Mouse (Mus musculus) embryonic stem cell, embryonic (primary cell): ENCODE data around the gene Mmp15.

Source experiments
- CTCF ChIA-PET, 4 experiments: fragments of 300-600 bp in 2 of 4; fragments of 350-600 bp in 2 of 4; sonication (Branson Sonifier 250); formaldehyde crosslinking; loops; one replicate each; lab custom pipeline; 2022; ENCODE audit warnings: inconsistent platforms in 2 of 4; lab: Charles Lee
- POLR2A ChIA-PET, 4 experiments: fragments of 300-600 bp in 2 of 4; fragments of 350-600 bp in 2 of 4; sonication (Branson Sonifier 250); formaldehyde crosslinking; loops; one replicate each; lab custom pipeline; 2022; ENCODE audit warnings: antibody characterized with exemption in 4 of 4, inconsistent platforms in 1 of 4; lab: Charles Lee

The Mmp15 gene

GRCm38 (mm10) chr8:95352151-95352870 lies at the start of gene Mmp15:
Gene Mmp15 (plus strand): TSS chr8:95352268.
- ChIA-PET POLR2A (interaction anchor here (0.5 to 4.1 kb wide), 46 partner anchors 8 to 351 kb away, joined by 3 to 46 read pairs (median 4); partner anchors contain the start of genes Usb1 (in 3 of the 4), Zfp319 (in 3 of the 4), Ccdc113 (in 2 of the 4) and Cfap20 (in 1 of the 4)), CTCF (interaction anchor here (0.6 to 2.5 kb wide), 26 partner anchors 9 to 472 kb away, joined by 3 to 12 read pairs (median 4); partner anchors contain the start of genes Usb1 (in 3 of the 4) and Zfp319 (in 3 of the 4))

GRCm38 (mm10) chr8:95302410-95302809 lies 49.7 kb upstream of the Mmp15 start:
- CTCF ChIA-PET, result interaction anchor here (0.6 to 2.4 kb wide), 13 partner anchors 21 to 1135 kb away, joined by 3 to 10 read pairs (median 4); partner anchors contain the start of gene Usb1 (in 1 of the 4)

GRCm38 (mm10) chr8:95305526-95305925 lies 46.5 kb upstream of the Mmp15 start:
- CTCF ChIA-PET, result interaction anchor here (0.7 to 1.1 kb wide), 4 partner anchors 32 to 242 kb away, joined by 3 to 13 read pairs (median 3); no protein-coding TSS in a partner anchor
- POLR2A ChIA-PET, result interaction anchor here in 2 of 4 experiments (0.6 to 1.6 kb wide), 4 partner anchors 21 to 244 kb away, joined by 3 to 5 read pairs (median 4); no protein-coding TSS in a partner anchor

More at GRCm38 (mm10) chr8:95302410-95302809, 49.7 kb upstream of the Mmp15 start:
- POLR2A ChIA-PET, result interaction anchor here in 2 of 4 experiments (0.5 to 0.7 kb wide), 3 partner anchors 10 to 146 kb away, joined by 3 to 4 read pairs (median 3); no protein-coding TSS in a partner anchor

- ChIA-PET POLR2A (interaction anchor here in 1 of 4 experiments (1.6 kb wide), 1 partner anchor 20 kb away, joined by 3 read pairs; no protein-coding TSS in a partner anchor), CTCF (interaction anchor here in 1 of 4 experiments (1.1 kb wide), 1 partner anchor 33 kb away, joined by 13 read pairs; no protein-coding TSS in a partner anchor)
Observed at GRCm38 (mm10) chr8:95306431-95306830, 45.6 kb upstream of the Mmp15 start, which contains the start of gene Cngb1. Gene Cngb1 (minus strand): TSS chr8:95306585.

GRCm38 (mm10) chr8:95310342-95310970 lies 41.6 kb upstream of the Mmp15 start, which contains the start of gene Tepp:
Gene Tepp (plus strand): TSS chr8:95310566.
- ChIA-PET CTCF (interaction anchor here in 3 of 4 experiments (0.6 to 1.7 kb wide), 7 partner anchors 21 to 361 kb away, joined by 3 to 8 read pairs (median 3); partner anchors contain the start of genes Usb1 (in 3 of the 3) and Zfp319 (in 3 of the 3)), POLR2A (interaction anchor here in 2 of 4 experiments (0.5 to 1.4 kb wide), 3 partner anchors 17 to 1001 kb away, joined by 3 to 4 read pairs (median 3); partner anchors contain the start of genes Usb1 (in 1 of the 2) and Zfp319 (in 1 of the 2))

GRCm38 (mm10) chr8:95312836-95313235 lies 39.2 kb upstream of the Mmp15 start:
- ChIA-PET POLR2A (interaction anchor here in 3 of 4 experiments (0.6 to 3.1 kb wide), 7 partner anchors 8 to 537 kb away, joined by 3 to 16 read pairs (median 5); partner anchors contain the start of genes Usb1 (in 2 of the 3) and Zfp319 (in 2 of the 3)), CTCF (interaction anchor here (0.6 to 1.9 kb wide), 18 partner anchors 9 to 123 kb away, joined by 3 to 11 read pairs (median 4); partner anchors contain the start of genes Usb1 (in 2 of the 4), Kifc3 (in 1 of the 4) and Zfp319 (in 1 of the 4))

DNA sequence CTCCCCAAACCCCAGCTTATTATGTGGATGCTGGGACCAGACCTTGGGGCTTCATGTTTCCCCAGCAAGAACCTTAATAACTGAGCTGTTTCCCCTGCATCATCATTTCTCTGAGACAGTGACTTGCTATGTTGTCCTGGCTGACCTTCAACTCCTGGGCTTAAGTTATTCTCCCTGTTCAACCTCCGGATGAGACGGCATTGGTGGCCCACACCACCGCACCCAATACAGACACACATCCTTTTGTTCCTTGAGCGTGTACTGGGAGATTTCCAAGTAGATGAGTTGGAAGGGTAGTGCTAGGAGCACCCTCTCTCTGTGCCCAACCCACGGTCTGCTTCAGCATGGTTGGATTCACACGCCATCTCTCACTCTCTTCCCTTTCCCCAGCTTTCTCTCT lies 38.2 kb upstream of the Mmp15 start:
- POLR2A ChIA-PET, result interaction anchor here in 3 of 4 experiments (0.5 to 3.1 kb wide), 8 partner anchors 11 to 459 kb away, joined by 3 to 16 read pairs (median 4); partner anchors contain the start of genes Usb1 (in 2 of the 3) and Zfp319 (in 2 of the 3)
- CTCF ChIA-PET, result interaction anchor here in 2 of 4 experiments (0.6 to 1.9 kb wide), 5 partner anchors 19 to 312 kb away, joined by 3 to 11 read pairs (median 4); partner anchors contain the start of genes Usb1 (in 1 of the 2) and Zfp319 (in 1 of the 2)

- CTCF ChIA-PET, result interaction anchor here in 2 of 4 experiments (1.1 to 1.9 kb wide), 2 partner anchors 17 to 79 kb away, joined by 4 read pairs; partner anchors contain the start of genes Usb1 (in 1 of the 2) and Zfp319 (in 1 of the 2)
- POLR2A ChIA-PET, result interaction anchor here in 1 of 4 experiments (1.0 to 1.1 kb wide), 2 partner anchors 165 to 588 kb away, joined by 3 read pairs; no protein-coding TSS in a partner anchor
Observed at GRCm38 (mm10) chr8:95314707-95315106, 37.4 kb upstream of the Mmp15 start.

GRCm38 (mm10) chr8:95315350-95315749 lies 36.7 kb upstream of the Mmp15 start:
- POLR2A ChIA-PET, result interaction anchor here in 2 of 4 experiments (0.5 to 1.1 kb wide), 2 partner anchors 17 to 587 kb away, joined by 3 read pairs; partner anchors contain the start of genes Usb1 (in 1 of the 2) and Zfp319 (in 1 of the 2)
- CTCF ChIA-PET, result interaction anchor here in 2 of 4 experiments (0.9 to 1.1 kb wide), 2 partner anchors 16 to 17 kb away, joined by 3 to 4 read pairs; partner anchors contain the start of genes Usb1 (in 2 of the 2) and Zfp319 (in 2 of the 2)

GRCm38 (mm10) chr8:95320224-95321139 lies 31.6 kb upstream of the Mmp15 start:
- CTCF ChIA-PET, result interaction anchor here (0.5 to 3.8 kb wide), 14 partner anchors 8 to 405 kb away, joined by 3 to 17 read pairs (median 3); partner anchors contain the start of genes Usb1 (in 2 of the 4) and Zfp319 (in 2 of the 4)
- POLR2A ChIA-PET, result interaction anchor here in 3 of 4 experiments (0.6 to 4.4 kb wide), 9 partner anchors 8 to 225 kb away, joined by 3 to 35 read pairs (median 3); partner anchors contain the start of genes Usb1 (in 3 of the 3) and Zfp319 (in 2 of the 3)

DNA sequence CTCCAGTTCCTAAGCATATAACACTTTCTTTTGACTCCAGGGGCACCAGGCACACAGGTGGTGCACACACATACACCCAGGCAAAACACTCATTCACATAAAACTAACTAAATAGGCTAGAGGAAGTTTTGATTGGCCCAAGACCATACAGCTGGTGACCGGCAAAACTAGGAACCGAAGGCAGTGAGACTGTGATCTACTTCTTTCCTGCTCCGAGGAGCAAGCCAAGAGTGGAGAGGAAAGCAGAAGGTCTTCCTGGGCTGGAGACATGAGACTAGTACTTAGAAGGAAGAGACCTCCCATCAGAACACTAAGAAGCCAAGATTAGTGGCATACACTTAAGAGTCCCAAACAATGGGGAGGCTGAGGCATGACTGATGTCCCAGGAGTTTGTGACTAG lies 28.9 kb upstream of the Mmp15 start:
- CTCF ChIA-PET, result interaction anchor here in 1 of 4 experiments (3.8 kb wide), 1 partner anchor 8 kb away, joined by 14 read pairs; the partner anchor contains the start of genes Usb1 and Zfp319
- POLR2A ChIA-PET, result interaction anchor here in 2 of 4 experiments (1.4 to 1.8 kb wide), 2 partner anchors 8 to 9 kb away, joined by 5 read pairs; partner anchors contain the start of genes Usb1 (in 2 of the 2) and Zfp319 (in 1 of the 2)

DNA sequence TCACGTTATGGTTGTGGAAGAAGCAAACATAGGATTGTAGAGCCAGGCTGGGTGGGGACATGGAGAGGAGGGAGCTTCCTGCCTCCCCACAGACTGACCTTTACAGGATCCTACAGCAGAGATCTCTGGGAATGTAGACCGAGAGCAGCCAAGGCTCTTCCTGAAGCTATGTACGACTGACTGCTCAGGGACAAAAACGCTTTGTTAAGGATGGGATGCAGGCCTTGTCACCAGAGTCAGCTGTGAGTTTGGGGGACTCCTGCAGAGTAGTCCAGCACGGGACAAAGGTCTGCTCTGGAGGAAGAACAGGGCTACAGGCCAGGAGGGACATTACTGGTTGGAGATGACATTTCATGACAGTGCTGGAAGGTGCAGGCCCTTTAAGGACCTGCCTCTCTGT lies 27.4 kb upstream of the Mmp15 start:
- CTCF ChIA-PET, result interaction anchor here in 1 of 4 experiments (1.0 kb wide), 1 partner anchor 89 kb away, joined by 3 read pairs; no protein-coding TSS in a partner anchor
- POLR2A ChIA-PET, result interaction anchor here in 2 of 4 experiments (1.2 to 1.3 kb wide), 5 partner anchors 8 to 46 kb away, joined by 3 to 4 read pairs (median 4); partner anchors contain the start of gene Usb1 (in 1 of the 2)

GRCm38 (mm10) chr8:95326822-95327221 lies 25.2 kb upstream of the Mmp15 start:
- POLR2A ChIA-PET, result interaction anchor here in 2 of 4 experiments (1.1 to 2.2 kb wide), 5 partner anchors 16 to 100 kb away, joined by 3 to 9 read pairs (median 3); partner anchors contain the start of genes Cngb1 (in 1 of the 2), Mmp15 (in 1 of the 2) and Tepp (in 1 of the 2)
- CTCF ChIA-PET, result interaction anchor here in 1 of 4 experiments (1.2 kb wide), 1 partner anchor 72 kb away, joined by 3 read pairs; no protein-coding TSS in a partner anchor

GRCm38 (mm10) chr8:95327866-95328465 lies 24.1 kb upstream of the Mmp15 start:
- ChIA-PET CTCF (interaction anchor here in 3 of 4 experiments (0.5 to 2.1 kb wide), 8 partner anchors 7 to 557 kb away, joined by 3 to 8 read pairs (median 3); no protein-coding TSS in a partner anchor), POLR2A (interaction anchor here in 3 of 4 experiments (0.6 to 2.2 kb wide), 8 partner anchors 13 to 469 kb away, joined by 3 to 9 read pairs (median 4); partner anchors contain the start of genes Mmp15 (in 1 of the 3) and Tepp (in 1 of the 3))
